Mouse (Mus musculus) intestine, embryonic 14.5 days (tissue): ENCODE results near the gene Mapk8ip1. TPM values are rescaled to one million over a fixed set of nuclear protein-coding genes. Genes with fewer than 3 reads are reported as not detected.

Experiments used
- ATAC-seq: fragments of 200-750 bp; cut with Nextera tagmentation; replicated peaks from 2 replicates; pipeline ENCODE4 v1.8.0; 2017; ENCODE audit warnings: low read depth, moderate number of reproducible peaks, moderate TSS enrichment, moderate library complexity; ENCODE audit not compliant: low FRiP score, low TSS enrichment
- DNase-seq: peaks from one replicate; pipeline ENCODE4 v3.0.0-alpha.2; 2018; ENCODE audit warnings: low spot score
- H3K27ac ChIP-seq: fragments of 300-500 bp; sonication (generic); 2 replicates; pipeline ENCODE4 v1.5.1; 2014; ENCODE audit warnings: low read depth, mild to moderate bottlenecking, control low read depth
- H3K27me3 ChIP-seq: fragments of 300-500 bp; sonication (generic); replicated peaks from 2 replicates; pipeline ENCODE4 v1.6.1; 2014; ENCODE audit warnings: low read length, control low read depth; ENCODE audit not compliant: control insufficient read depth, insufficient read depth
- H3K36me3 ChIP-seq: fragments of 300-500 bp; sonication (generic); 2 replicates; pipeline ENCODE4 v1.6.1; 2014; ENCODE audit warnings: low read length, control low read depth; ENCODE audit not compliant: control insufficient read depth, insufficient read depth
- H3K4me1 ChIP-seq: fragments of 300-500 bp; sonication (generic); replicated peaks from 2 replicates; pipeline ENCODE4 v1.6.1; 2014; ENCODE audit warnings: low read length, control low read depth, mixed read lengths; ENCODE audit not compliant: control insufficient read depth, insufficient read depth
- H3K4me2 ChIP-seq: fragments of 300-500 bp; sonication (generic); 2 replicates; pipeline ENCODE4 v1.6.1; 2014; ENCODE audit warnings: low read length
- H3K4me3 ChIP-seq: fragments of 300-500 bp; sonication (generic); 2 replicates; pipeline ENCODE4 v1.5.1; 2014; ENCODE audit warnings: low read depth, low read length, control low read depth, mixed read lengths
- H3K9ac ChIP-seq: fragments of 300-500 bp; sonication (generic); 2 replicates; pipeline ENCODE4 v1.6.1; 2014; ENCODE audit warnings: mild to moderate bottlenecking, low read length
- H3K9me3 ChIP-seq: fragments of 300-500 bp; sonication (generic); 2 replicates; pipeline ENCODE4 v1.6.1; 2016; ENCODE audit warnings: low read length, control low read depth; ENCODE audit not compliant: control insufficient read depth
- WGBS: fragments of 180-500 bp; shearing (Covaris S2); extraction: QIAGEN DNeasy Blood & Tissue Kit; methylation state at CpG from one replicate; pipeline ENCODE4 v1.1.7; 2014; 5-methylcytosine and 5-hydroxymethylcytosine counted together
- microRNA-seq: library from miRNA; unstranded; fragments of <30 nt; microRNA quantifications from one replicate; pipeline ENCODE4, GENCODE M21; 2016
- polyA plus RNA-seq: library from polyadenylated mRNA; unstranded; fragments of >200 nt; fragmentation: Nextera tagmentation; extraction: Ambion mirVana; gene quantifications from 2 replicates; pipeline ENCODE4 v1.2.1, GENCODE M21; 2014

Gene Mapk8ip1
- polyA plus RNA-seq, 1 experiment from 2014 or later = 11.8 TPM

DNA sequence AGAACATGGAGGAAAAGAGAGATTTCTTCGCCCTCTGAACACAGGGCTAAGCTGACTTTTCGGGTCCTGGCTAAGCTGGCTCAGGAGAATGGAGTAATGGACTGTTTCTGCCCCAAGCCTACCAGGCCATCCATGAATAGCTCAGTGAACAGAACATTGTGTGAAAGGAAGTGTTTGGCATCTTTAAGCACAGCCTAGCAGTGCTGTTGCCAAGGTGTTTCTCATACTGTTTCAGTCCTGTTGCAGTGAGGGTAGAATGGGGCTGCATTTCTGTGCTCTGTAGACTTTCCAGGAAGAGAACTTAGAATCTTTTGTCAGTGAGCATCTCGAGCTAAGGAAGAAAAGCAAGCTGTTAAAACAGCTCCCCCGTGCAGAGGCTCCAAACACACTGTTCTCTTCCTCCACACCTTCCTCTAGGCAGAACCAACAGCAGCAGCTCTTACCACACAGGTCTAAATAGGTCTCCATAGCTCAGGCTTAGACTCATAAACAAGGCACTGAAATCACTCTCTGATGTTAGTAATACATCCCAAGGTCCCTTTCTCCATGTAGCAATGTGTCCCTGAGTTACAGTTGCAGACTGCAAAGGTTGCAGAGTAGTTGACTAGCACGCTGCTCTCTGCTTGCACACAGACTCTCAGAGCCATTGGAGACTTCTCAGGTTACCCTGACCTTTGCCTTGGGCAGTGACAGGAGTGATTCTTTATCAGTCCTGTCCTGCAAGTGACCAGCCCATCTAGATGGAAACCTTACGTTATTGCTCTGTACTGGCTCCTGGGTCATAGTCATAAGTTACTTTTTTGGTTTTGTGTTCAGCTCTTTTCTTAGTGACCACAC is 51.3 kb downstream of the Mapk8ip1 start:
- Histone ChIP-seq H3K4me3 (no peak overlapping the region), H3K4me1 (no peaks in the 10 kb centered on the region), H3K27me3 (no peaks in the 10 kb centered on the region), H3K4me2 (no peak overlapping the region), H3K36me3 (peaks cover 62% of the 10 kb centered on the region), H3K9ac (no peak overlapping the region), H3K27ac (no peak overlapping the region), H3K9me3 (no peaks in the 10 kb centered on the region)
- WGBS = 56% methylated on average over 6 of the region's 6 CpGs
- no peak for DNase-seq
- ATAC-seq = no peak

DNA sequence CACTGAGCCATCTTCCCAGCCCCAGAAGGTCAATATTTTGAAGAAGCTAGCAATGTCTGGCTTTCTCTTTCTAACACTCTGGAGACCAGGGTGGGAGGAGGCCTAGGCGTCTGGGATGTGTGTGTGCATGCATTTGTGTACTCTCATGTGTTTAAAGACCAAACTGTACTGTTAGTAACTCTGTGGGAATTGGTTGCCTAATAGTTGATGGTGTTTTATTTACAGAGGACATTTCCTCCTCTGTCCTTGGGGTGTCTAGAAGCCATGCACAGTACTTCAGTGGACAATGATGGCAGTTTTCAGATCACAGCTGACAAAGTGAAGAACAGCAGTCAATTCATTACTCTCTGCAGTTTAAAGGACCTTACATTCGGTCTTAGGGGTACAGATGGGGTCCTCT is 53.9 kb downstream of the Mapk8ip1 start:
- ATAC-seq (no peak), DNase-seq (no peak)
- 83% methylated on average over 2 of the region's 2 CpGs for WGBS
- Histone ChIP-seq H3K9ac (no peak overlapping the region), H3K9me3 (no peaks in the 10 kb centered on the region), H3K4me2 (no peak overlapping the region), H3K27me3 (no peaks in the 10 kb centered on the region), H3K4me1 (no peaks in the 10 kb centered on the region), H3K27ac (no peak overlapping the region), H3K4me3 (no peak overlapping the region), H3K36me3 (peaks cover 67% of the 10 kb centered on the region)

DNA sequence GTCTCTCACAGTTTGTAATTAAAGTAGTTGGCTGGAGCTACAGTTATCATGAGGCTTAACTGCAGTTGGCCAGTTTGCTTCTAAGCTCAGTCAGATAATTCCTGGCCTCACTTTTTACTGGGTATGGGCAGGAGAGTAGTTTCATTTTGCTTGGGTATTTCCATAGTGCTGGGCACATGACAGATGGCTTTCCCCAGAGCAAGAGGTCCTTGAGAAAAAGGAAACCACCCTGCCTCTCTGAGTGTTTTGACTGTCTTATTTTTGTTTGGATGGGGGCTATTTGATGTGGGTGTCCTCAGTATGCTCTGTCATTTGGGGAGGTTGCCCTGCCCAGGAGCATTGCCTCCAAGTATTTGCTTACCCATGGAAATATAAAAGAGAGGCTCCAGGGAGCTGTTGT is 58.6 kb downstream of the Mapk8ip1 start:
- Histone ChIP-seq H3K36me3 (peaks cover 56% of the 10 kb centered on the region), H3K4me1 (no peaks in the 10 kb centered on the region), H3K27ac (no peak overlapping the region), H3K9me3 (no peaks in the 10 kb centered on the region), H3K4me3 (no peak overlapping the region), H3K9ac (no peak overlapping the region), H3K4me2 (no peak overlapping the region), H3K27me3 (no peaks in the 10 kb centered on the region)
- DNase-seq = no peak
- ATAC-seq = no peak

Small RNA genes within 50 kb of the gene (microRNA-seq; reads per million reads assigned to microRNA genes)
- gene Mir7000 = 0.34 reads per million

Other genes with a start within 250 kb of the Mapk8ip1 start
- gene Pex16, start 26.6 kb downstream of the Mapk8ip1 start, polyA plus RNA-seq = 25.2 and 27.9 TPM in 2 replicates
- gene Large2, start 26.4 kb downstream of the Mapk8ip1 start, polyA plus RNA-seq = 11.6 and 12.6 TPM in 2 replicates
- 1.7 TPM in 2 replicates for gene 1700029I15Rik, start 18.7 kb downstream of the Mapk8ip1 start, polyA plus RNA-seq
- 16.7 and 18.2 TPM in 2 replicates for gene Cry2, start 32.8 kb upstream of the Mapk8ip1 start, polyA plus RNA-seq
- gene Slc35c1, start 59.3 kb upstream of the Mapk8ip1 start, polyA plus RNA-seq = 26.8 and 30.2 TPM in 2 replicates
- 3.7 and 5.3 TPM in 2 replicates for gene Chst1, start 198.4 kb upstream of the Mapk8ip1 start, polyA plus RNA-seq